ENCODE assay signal across 8 mouse cellular contexts in the genomic region with DNA sequence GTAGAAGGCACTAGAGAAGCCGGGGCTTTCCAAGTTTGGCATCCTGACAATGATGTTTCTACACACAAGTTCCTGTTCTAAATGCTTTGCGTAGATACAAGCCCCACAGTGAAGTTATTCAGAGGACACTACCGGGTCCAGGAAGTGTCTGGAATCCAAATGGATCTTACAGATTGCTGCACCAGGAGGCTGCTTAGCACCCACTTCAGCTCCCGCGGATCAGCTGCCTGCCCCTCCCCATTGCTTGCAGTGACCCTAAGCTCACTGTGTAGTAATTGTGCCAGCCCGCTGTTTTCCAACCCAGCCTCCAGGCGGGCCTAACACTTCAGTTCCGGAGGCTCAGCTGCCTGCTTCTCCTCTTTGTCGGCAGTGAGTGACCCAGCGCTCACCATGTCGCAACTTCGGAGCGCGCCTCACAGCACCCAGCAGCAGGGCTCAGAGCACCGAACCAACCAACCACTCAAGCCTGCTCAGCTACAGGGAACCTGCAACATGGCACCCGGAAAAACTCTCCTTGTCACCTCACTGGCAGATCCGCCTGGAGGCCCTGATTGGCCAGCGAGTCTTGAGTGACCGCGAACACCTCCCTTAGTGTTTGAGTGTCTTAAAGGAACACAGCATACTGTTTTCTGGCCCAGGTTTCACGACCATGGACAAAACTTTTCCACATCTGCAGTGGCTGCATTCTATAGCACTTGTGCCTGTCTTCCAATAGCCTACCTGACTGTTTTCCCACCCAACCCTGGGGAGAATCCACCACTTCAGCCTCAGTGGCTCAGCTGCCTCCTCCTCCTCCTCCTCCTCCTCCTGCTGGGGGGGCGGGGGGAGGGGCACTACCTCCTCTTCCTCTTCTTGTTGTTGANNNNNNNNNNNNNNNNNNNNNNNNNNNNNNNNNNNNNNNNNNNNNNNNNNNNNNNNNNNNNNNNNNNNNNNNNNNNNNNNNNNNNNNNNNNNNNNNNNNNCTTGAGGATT. TPM values are rescaled to one million over a fixed set of nuclear protein-coding genes. Genes with fewer than 3 reads are reported as not detected.
DNase-seq lines count a peak whose midpoint lies in the region; ATAC-seq and TF ChIP-seq lines count a peak whose summit lies in the region.

A gene (minus strand): TSS at position 526 of the 972 bp plus-strand sequence.

- under 1% methylated on average over 21 of the region's 22 CpGs for WGBS in cerebellum, adult 2 months
- under 1% methylated on average over 21 of the region's 22 CpGs for whole genome bisulfite sequencing in forebrain, postnatal 0 days
- WGBS in lung, embryonic 15.5 days: under 1% methylated on average over 21 of the region's 22 CpGs

- peak; percentile 73 to 87 for TF ChIP-seq POLR2A in MEL (IDR thresholded peaks at IDR 0.05; ENCODE audit: control insufficient read depth in 1 of 2, insufficient read depth in 1 of 2, low read depth in 1 of 2, low read length in 2 of 2, poor library complexity in 1 of 2)
- peak; percentile 69; the same call in 1 of the 2 replicates for TF ChIP-seq POLR2A in cerebellum, adult 2 months (IDR thresholded peaks at IDR 0.05; ENCODE audit: borderline replicate concordance, insufficient read depth, low read length)

- peak within 1 kb of the TSS; percentile 78 for H3K9ac ChIP-seq in MEL (ENCODE audit: control insufficient read depth, low read depth, low read length, poor library complexity, severe bottlenecking)
- H3K9ac ChIP-seq in forebrain, postnatal 0 days: peak within 1 kb of the TSS; percentile 74
- peak within 1 kb of the TSS; percentile 64 for H3K9ac ChIP-seq in lung, embryonic 15.5 days

- H3K79me2 ChIP-seq in MEL (ENCODE audit: control insufficient read depth, insufficient read depth, low read length, poor library complexity): no peaks in the 10 kb centered on the region

- H3K27ac ChIP-seq in MEL (ENCODE audit: control insufficient read depth, low read depth, low read length): peak within 1 kb of the TSS; percentile 69
- peak within 1 kb of the TSS; percentile 23 for H3K27ac ChIP-seq in cerebellum, adult 2 months (ENCODE audit: insufficient read depth, low read length)
- H3K27ac ChIP-seq in forebrain, postnatal 0 days (ENCODE audit: low read depth, low read length): peak within 1 kb of the TSS; percentile 89
- H3K27ac ChIP-seq in lung, embryonic 15.5 days: peak within 1 kb of the TSS; percentile 96

- TF ChIP-seq EP300 in MEL (IDR thresholded peaks at IDR 0.05; ENCODE audit: low read depth in 1 of 2, low read length in 2 of 2): no peak

- no peaks in the 10 kb centered on the region for H3K27me3 ChIP-seq in MEL (ENCODE audit: control insufficient read depth in 1 of 2, insufficient read depth in 2 of 2, low read length in 2 of 2)
- no peaks in the 10 kb centered on the region for H3K27me3 ChIP-seq in cerebellum, adult 2 months (ENCODE audit: control insufficient read depth, insufficient read depth, low read length)
- H3K27me3 ChIP-seq in forebrain, postnatal 0 days (ENCODE audit: insufficient read depth, low read length): no peaks in the 10 kb centered on the region
- H3K27me3 ChIP-seq in lung, embryonic 15.5 days: no peaks in the 10 kb centered on the region

- peak within 1 kb of the TSS; percentile 66 to 67 for H3K4me3 ChIP-seq in MEL (ENCODE audit: control insufficient read depth in 1 of 2, insufficient read depth in 1 of 2, low read depth in 2 of 2, low read length in 2 of 2)
- H3K4me3 ChIP-seq in cerebellum, adult 2 months (replicated peaks; ENCODE audit: insufficient read depth, low read depth, low read length): peak within 1 kb of the TSS; percentile 69
- peak within 1 kb of the TSS; percentile 61 for H3K4me3 ChIP-seq in forebrain, postnatal 0 days (ENCODE audit: low read depth, low read length)
- H3K4me3 ChIP-seq in lung, embryonic 15.5 days: peak within 1 kb of the TSS; percentile 80

- DNase-seq in MEL (ENCODE audit: low read depth, low spot score): peak; percentile 96
- DNase-seq in cerebellum, adult 2 months: peak; percentile 87 to 91
- peak; percentile 88 for DNase-seq in forebrain, postnatal 0 days
- peak; percentile 85 for DNase-seq in heart, postnatal 4 days
- peak; percentile 88 to 91 for DNase-seq in layer of hippocampus, adult 8-10 months (ENCODE audit: low spot score in 2 of 2)
- peak; percentile 80 for DNase-seq in ovary, adult 18-20 months (ENCODE audit: low spot score)
- DNase-seq in thymus, postnatal 0 days (ENCODE audit: low spot score): peak; percentile 92

- TF ChIP-seq CTCF in MEL (IDR thresholded peaks at IDR 0.05 in 2 of 3, conservative IDR thresholded peaks at IDR 0.05 in 1 of 3; ENCODE audit: control insufficient read depth in 1 of 3, insufficient read depth in 1 of 3, low read depth in 2 of 3, low read length in 3 of 3, poor library complexity in 1 of 3, severe bottlenecking in 1 of 3): no peak
- TF ChIP-seq CTCF in cerebellum, adult 2 months (IDR thresholded peaks at IDR 0.05; ENCODE audit: borderline replicate concordance, insufficient read depth, low read depth, low read length): no peak
- TF ChIP-seq CTCF in forebrain, postnatal 0 days (IDR thresholded peaks at IDR 0.05; ENCODE audit: low read depth): 0 out of 2 replicates have a peak, but pooled peaks have one; percentile 13

- ATAC-seq in forebrain, postnatal 0 days: peak; percentile 99
- peak; percentile 99 for ATAC-seq in lung, embryonic 15.5 days (ENCODE audit: borderline replicate concordance, extremely low read depth, low FRiP score, low TSS enrichment)

- peak within 1 kb of the TSS; percentile 60 for H3K4me2 ChIP-seq in forebrain, postnatal 0 days (ENCODE audit: low read depth)
- H3K4me2 ChIP-seq in lung, embryonic 15.5 days: peak within 1 kb of the TSS; percentile 55

- no peaks in the 10 kb centered on the region for H3K36me3 ChIP-seq in MEL (ENCODE audit: control insufficient read depth in 1 of 2, insufficient read depth in 2 of 2, low read length in 2 of 2)
- no peaks in the 10 kb centered on the region for H3K36me3 ChIP-seq in forebrain, postnatal 0 days (ENCODE audit: insufficient read depth)
- H3K36me3 ChIP-seq in lung, embryonic 15.5 days: no peaks in the 10 kb centered on the region

- no peaks in the 10 kb centered on the region for H3K9me3 ChIP-seq in MEL (replicated peaks; ENCODE audit: insufficient read depth, low read length)
- H3K9me3 ChIP-seq in forebrain, postnatal 0 days (ENCODE audit: low read length): peaks cover 3% of the 10 kb centered on the region; the same call in 1 of the 2 replicates
- no peaks in the 10 kb centered on the region for H3K9me3 ChIP-seq in lung, embryonic 15.5 days

- no peaks in the 10 kb centered on the region; a peak in 1 of 4 replicates for H3K4me1 ChIP-seq in MEL (ENCODE audit: control insufficient read depth in 1 of 2, insufficient read depth in 2 of 2, low read length in 2 of 2)
- no peaks in the 10 kb centered on the region for H3K4me1 ChIP-seq in cerebellum, adult 2 months (ENCODE audit: control insufficient read depth, insufficient read depth, low read length)
- 0 out of 2 replicates have a peak, but pooled peaks cover 6% of the 10 kb centered on the region for H3K4me1 ChIP-seq in forebrain, postnatal 0 days (ENCODE audit: insufficient read depth)
- H3K4me1 ChIP-seq in lung, embryonic 15.5 days: 0 out of 2 replicates have a peak, but pooled peaks cover 5% of the 10 kb centered on the region

- no peak for TF ChIP-seq RAD21 in MEL (IDR thresholded peaks at IDR 0.05; ENCODE audit: low read depth, low read length)

TF ChIP-seq in MEL, 35 proteins besides CTCF, POLR2A, EP300 and RAD21 (continues in another document):
- peak; percentile 93 for TF ChIP-seq ZMIZ1 (IDR thresholded peaks at IDR 0.05; ENCODE audit: low read depth, low read length)
- TF ChIP-seq KAT2A (conservative IDR thresholded peaks at IDR 0.05; ENCODE audit: low read depth, low read length): no peak
- no peak for TF ChIP-seq MAFK (IDR thresholded peaks at IDR 0.05; ENCODE audit: borderline replicate concordance, low read depth, low read length)
- no peak for TF ChIP-seq USF2 (IDR thresholded peaks at IDR 0.05; ENCODE audit: borderline replicate concordance in 1 of 2, insufficient read depth in 1 of 2, low read depth in 1 of 2, low read length in 2 of 2)
- peak; percentile 70 for TF ChIP-seq TBP (IDR thresholded peaks at IDR 0.05; ENCODE audit: low read depth, low read length)
- TF ChIP-seq ELF1 (IDR thresholded peaks at IDR 0.05; ENCODE audit: low read depth, low read length): peak; percentile 84
- no peak for TF ChIP-seq ZC3H11A (IDR thresholded peaks at IDR 0.05; ENCODE audit: low read depth, low read length)
- TF ChIP-seq MYC (IDR thresholded peaks at IDR 0.05; ENCODE audit: low read depth, low read length): no peak
- peak; percentile 80 for TF ChIP-seq HCFC1 (IDR thresholded peaks at IDR 0.05; ENCODE audit: low read depth, low read length)
- 0 out of 2 replicates have a peak, but pooled peaks have one; percentile 4 for TF ChIP-seq ETS1 (IDR thresholded peaks at IDR 0.05; ENCODE audit: low read depth, low read length)
- TF ChIP-seq TAL1 (IDR thresholded peaks at IDR 0.05; ENCODE audit: low read length): no peak
- peak; percentile 86 for TF ChIP-seq SIN3A (IDR thresholded peaks at IDR 0.05; ENCODE audit: low read length)
- peak; percentile 69; the same call in 1 of the 2 replicates for TF ChIP-seq POLR2AphosphoS2 (IDR thresholded peaks at IDR 0.05; ENCODE audit: low read length)
- TF ChIP-seq SMC3 (IDR thresholded peaks at IDR 0.05; ENCODE audit: low read depth, low read length): no peak
- TF ChIP-seq CHD2 (IDR thresholded peaks at IDR 0.05; ENCODE audit: low read length): no peak
- TF ChIP-seq GATA1 (IDR thresholded peaks at IDR 0.05; ENCODE audit: low read depth, low read length): no peak
- no peak for TF ChIP-seq MYB (IDR thresholded peaks at IDR 0.05; ENCODE audit: low read depth, low read length)
- no peak for TF ChIP-seq GABPA (IDR thresholded peaks at IDR 0.05; ENCODE audit: low read depth, low read length)
- no peak for TF ChIP-seq MAX (IDR thresholded peaks at IDR 0.05; ENCODE audit: low read length)
- peak; percentile 65 for TF ChIP-seq NELFE (IDR thresholded peaks at IDR 0.05; ENCODE audit: low read depth, low read length)
- TF ChIP-seq E2F4 (IDR thresholded peaks at IDR 0.05; ENCODE audit: borderline replicate concordance, low read depth, low read length): no peak

RNA-seq across cellular contexts. Expression of the gene that starts here (rescaled TPM):
- total RNA-seq in MEL (2012; rRNA removed): 2.5 and 4.2 TPM in 2 replicates
- 100 to 1,000 TPM in 1 of 2 experiments, 1 to 10 TPM in 1; 2.0 to 204 TPM for polyA plus RNA-seq in MEL (2012; ENCODE audit: insufficient read depth in 1 of 2, insufficient read length in 2 of 2, low read depth in 1 of 2, low replicate concordance in 2 of 2, missing spikeins in 1 of 2)
- 17.3 and 18.0 TPM in 2 replicates for polyA plus RNA-seq in cerebellum, adult 2 months (2012; rRNA removed)
- 12.9 and 19.8 TPM in 2 replicates for total RNA-seq in forebrain, postnatal 0 days (2014; rRNA removed)
- polyA plus RNA-seq in forebrain, postnatal 0 days (2015; fragmentation: Nextera tagmentation; extraction: Ambion mirVana): 7.7 and 12.0 TPM in 2 replicates
- 10 to 100 TPM; 10.8 to 11.7 TPM for total RNA-seq in heart, postnatal 4 days (2021)
- total RNA-seq in layer of hippocampus, adult 8-10 months (2022): 10 to 100 TPM; 19.4 to 22.4 (median 21.1) TPM
- polyA plus RNA-seq in lung, embryonic 15.5 days (2015; fragmentation: Nextera tagmentation; extraction: Ambion mirVana): 9.5 and 12.1 TPM in 2 replicates
- polyA plus RNA-seq in thymus, postnatal 0 days (2015; fragmentation: Nextera tagmentation; extraction: Ambion mirVana): 10.9 and 14.5 TPM in 2 replicates

Comparison
In these comparisons a context has a peak if more than half of its experiments do, and no peak if none do; other contexts are left out.
1. Peak in every context shown above with its lines: DNase-seq, ATAC-seq, H3K4me3 ChIP-seq and H3K27ac ChIP-seq.
2. H3K27ac ChIP-seq: peak in every context shown above with its lines; median percentile 96 in lung, embryonic 15.5 days; 89 in forebrain, postnatal 0 days; 69 in MEL; 23 in cerebellum, adult 2 months.